Mouse (Mus musculus) granulocyte monocyte progenitor cell, adult 5-6 weeks (primary cell): ENCODE measurements around the gene Serinc3. TPM values are rescaled to one million over a fixed set of nuclear protein-coding genes. Genes with fewer than 3 reads are reported as not detected.

Source experiments
- ATAC-seq: replicated peaks from 2 replicates; pipeline ENCODE4 v1.8.0; 2016; ENCODE audit warnings: mild to moderate bottlenecking, moderate TSS enrichment, inconsistent platforms; ENCODE audit not compliant: poor library complexity, severe bottlenecking
- total RNA-seq, 2 experiments: library from RNA; stranded (forward) in 1 of 2; stranded (reverse) in 1 of 2; fragments of 200-712, 200-1000 nt in 1 of 2; fragments of >200 nt in 1 of 2; fragmentation: Nextera tagmentation in 1 of 2; gene quantifications; 2 replicates each; pipeline ENCODE4 v1.2.3; 2014 to 2017

Serinc3 gene
- total RNA-seq, 2 experiments from 2014 or later, result 503 to 505 TPM

- peak; percentile 40 for ATAC-seq
Observed at GRCm38 (mm10) chr2:163599226-163599625, 45.7 kb downstream of the Serinc3 start.

DNA sequence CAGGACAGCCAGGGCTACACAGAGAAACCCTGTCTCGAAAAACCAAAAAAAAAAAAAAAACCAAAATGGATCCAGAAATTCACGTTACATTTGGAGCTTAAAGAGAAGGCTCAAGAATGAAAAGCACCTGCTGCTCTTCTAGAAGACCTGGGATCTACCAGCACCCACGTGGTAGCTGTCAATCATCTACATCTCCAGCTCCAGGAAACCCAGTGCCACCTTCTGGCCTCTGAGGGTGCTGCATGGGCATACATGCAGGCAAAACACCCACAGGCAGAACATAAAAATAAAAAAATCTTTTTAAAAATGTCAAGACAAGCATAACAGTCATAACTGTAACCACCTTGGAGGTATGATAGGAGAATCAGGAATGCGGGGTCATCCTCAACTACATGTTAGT, 47.3 kb downstream of the Serinc3 start:
- ATAC-seq, result peak; percentile 48

DNA sequence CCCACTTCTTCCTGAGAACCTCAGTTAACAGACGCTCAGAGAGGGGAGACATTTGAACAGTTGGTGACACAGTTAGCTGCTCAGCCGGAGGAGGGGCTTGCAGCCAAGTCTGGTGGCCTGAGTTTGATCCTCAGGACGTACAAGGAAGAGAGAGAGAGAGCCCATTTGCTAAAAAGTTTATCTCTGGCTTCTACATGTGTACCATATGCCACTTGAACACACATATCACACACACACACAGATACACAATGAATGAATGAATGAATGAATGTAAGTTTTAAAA, 48.1 kb downstream of the Serinc3 start:
- no peak for ATAC-seq

DNA sequence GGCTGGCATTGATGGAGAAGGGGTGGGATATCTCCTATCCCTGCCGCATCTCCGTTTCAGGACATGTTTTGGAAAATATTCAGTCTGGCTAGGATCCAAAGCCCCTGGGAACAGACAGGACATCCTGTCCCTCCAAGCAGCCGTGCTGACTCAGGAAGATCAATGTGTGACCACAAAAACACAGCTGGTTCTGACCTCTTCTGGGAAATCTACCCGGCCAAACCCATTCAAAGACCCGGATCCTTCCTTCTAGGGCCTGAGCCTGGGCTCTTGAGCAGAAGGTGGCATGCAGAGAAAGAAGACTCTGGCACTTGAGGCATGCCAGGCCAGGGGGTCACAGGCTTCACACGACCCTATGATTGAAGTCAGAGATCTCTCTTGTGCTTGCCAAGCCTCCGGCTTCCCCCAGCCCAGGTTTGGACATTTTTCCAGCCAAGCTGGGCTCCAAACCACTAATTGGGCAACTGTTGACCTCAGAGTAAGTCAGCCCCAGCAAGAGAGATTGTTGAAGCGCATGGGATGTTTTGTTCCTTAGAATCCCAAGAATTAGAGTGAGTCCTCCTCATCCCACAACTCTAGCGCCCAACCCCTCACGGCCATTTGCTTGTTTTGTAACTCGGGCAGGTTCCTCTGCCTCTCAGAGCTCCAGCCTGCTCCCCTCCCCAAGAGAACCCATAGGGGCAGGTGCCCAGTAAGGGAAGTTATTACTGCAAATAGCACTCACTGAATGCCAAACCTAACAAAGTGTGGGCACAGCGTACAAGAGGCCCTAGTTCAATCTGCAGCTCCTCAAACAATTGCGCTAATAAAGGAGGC, 48.7 kb downstream of the Serinc3 start:
- peak; percentile 44 for ATAC-seq

DNA sequence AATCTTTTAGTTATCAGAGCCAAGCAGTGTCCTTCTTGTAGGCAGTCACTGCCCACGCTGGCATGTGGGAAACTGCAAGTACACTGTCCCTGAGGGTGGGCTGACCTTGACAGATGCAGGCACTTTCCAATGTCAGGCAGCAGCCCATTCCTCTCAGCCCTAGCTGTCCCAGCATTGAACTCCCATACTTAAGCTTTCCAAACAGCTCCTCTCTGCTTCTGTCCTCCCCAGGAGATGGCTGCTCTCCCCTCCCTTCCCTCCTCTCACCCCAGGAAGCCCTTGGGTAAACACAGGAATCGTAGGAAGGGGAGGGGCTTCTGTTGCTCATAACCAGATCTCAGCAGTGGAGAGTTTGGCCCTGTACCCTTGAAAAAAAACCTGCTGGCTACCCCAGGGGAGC, 49.8 kb downstream of the Serinc3 start:
- ATAC-seq, result no peak

DNA sequence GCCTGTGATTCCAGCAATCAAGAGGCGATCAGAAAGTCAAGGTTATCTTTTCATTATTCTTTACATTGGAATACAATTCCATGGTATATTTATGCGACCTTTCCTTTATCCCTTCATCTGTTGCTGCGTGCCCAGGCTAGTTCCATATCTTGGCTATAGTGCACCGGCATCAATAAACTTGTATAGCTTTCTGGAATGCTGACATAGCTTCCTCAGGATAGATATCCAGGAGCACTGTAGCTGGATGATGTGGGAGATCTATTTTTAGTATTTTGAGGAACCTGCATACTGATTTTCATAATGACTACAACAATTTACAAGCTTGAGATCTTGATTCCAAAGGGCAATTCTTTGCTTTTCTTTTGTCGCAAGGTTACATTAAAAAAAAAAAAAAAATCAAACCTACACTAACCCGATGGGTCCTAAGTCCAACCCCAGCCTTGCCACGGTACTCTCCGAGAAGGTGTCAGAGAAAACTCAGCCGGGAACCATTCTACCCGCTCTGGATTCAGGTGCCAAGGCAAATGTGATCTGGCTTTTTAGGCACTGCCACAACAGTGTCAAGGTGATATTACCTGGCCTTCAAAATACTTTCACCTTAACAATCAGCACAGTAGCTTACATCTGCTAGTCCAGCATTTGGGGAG, 51.2 kb downstream of the Serinc3 start:
- no peak for ATAC-seq

DNA sequence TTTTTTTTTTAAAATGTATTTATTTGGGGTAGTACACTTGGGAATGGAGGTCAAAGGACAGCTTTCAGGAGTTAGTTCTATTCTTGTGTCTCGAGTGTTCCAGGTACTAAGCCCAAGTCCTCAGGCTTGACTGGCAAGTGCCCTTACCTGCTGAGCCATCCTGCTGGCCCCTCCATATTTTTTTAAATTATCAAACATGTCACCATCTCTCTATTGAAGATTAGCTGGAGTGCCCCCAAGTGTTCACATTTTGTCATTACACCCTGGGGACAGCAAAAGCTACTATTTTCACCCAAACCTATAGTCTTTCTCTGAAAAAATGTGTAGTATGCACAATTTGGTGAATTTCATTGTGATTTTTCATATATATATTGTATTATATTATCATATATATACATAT, 52.8 kb downstream of the Serinc3 start:
- ATAC-seq, result 0 out of 2 replicates have a peak, but pooled peaks have one; percentile 15

DNA sequence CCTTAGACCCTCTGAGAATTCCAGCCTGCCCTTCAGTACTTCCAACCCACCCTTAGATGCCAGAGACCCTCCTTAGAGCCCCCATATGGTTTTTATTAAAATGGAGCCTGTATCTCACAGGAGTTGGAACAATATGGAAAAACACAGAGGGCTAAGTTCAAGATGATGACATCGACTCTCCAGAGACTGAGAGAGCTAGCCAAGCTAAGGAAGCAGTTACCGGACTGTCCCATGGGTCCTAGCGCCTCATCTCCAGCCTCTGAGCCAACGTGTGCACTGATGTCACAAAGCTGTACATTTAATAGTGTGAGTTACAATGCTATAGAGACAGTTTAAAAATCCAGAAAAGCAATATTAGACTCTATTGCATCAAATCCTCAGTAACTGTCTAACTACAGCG, 53.9 kb downstream of the Serinc3 start:
- no peak for ATAC-seq

- ATAC-seq, result peak; percentile 79
Observed at GRCm38 (mm10) chr2:163590211-163590610, 54.7 kb downstream of the Serinc3 start.

DNA sequence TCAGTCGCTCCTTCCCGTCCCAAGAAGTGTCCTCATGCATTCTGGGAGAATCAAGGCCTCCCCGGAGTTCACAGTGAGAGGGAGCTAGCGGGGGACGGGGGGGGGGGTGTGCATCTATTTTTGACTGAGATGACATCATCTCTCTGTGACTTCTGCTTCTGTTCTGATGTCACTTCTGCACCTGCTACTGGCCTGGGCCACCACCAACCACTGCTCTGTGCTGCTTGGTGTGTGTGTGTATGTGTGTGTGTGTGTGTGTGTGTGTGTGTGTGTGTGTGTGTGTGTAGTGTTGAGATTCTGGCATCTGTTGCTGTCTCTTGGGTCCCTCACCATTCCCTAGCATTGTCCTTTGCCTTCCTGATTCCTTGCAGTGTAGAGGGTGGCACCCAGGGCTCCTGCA, 57.4 kb downstream of the Serinc3 start:
- ATAC-seq, result peak; percentile 55

- peak; percentile 44 for ATAC-seq
Observed at GRCm38 (mm10) chr2:163586384-163587261, 58.3 kb downstream of the Serinc3 start.

- ATAC-seq, result no peak
Observed at GRCm38 (mm10) chr2:163584088-163584426, 60.9 kb downstream of the Serinc3 start.

DNA sequence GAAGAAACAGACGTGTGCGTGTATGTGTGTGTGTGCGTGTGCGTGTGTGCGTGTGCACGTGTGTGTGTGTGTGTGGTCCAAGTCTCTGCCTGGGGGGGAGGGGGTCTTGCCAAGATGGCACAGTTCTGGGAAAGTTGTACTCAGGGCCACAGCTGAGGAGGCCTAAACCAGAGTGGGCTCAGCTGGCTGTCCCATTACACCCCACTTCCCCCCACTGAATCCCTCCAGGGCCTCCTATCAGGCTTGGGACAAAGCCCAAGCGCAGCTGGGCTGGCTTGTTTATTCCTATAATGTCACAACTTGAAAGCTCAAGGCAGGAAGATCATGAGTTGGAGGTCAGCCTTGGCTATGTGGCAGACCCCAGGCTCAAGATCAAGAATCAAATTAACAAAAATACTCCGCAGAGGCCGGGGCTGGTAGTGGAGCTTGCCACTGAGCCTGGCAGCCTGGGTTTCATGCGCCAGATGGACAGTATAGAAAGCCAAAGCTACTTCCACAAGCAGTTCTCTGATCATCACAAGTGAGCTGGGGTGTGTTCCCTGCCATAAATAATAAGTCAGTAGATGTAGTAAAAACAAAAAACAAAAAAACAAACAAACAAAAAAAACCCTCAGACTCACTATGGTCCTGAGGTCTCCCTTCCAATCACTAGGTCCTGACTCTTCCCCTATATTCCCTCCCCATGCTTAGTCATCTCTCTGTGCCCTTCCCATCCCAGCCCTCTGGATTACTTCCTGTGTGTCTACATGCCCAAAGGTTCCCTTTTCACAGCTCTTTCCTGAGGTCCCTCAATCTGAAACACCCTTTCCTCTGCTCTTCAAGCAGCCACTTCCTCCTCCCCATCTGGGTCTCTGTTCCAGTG, 61.5 kb downstream of the Serinc3 start:
- ATAC-seq, result peak; percentile 40

DNA sequence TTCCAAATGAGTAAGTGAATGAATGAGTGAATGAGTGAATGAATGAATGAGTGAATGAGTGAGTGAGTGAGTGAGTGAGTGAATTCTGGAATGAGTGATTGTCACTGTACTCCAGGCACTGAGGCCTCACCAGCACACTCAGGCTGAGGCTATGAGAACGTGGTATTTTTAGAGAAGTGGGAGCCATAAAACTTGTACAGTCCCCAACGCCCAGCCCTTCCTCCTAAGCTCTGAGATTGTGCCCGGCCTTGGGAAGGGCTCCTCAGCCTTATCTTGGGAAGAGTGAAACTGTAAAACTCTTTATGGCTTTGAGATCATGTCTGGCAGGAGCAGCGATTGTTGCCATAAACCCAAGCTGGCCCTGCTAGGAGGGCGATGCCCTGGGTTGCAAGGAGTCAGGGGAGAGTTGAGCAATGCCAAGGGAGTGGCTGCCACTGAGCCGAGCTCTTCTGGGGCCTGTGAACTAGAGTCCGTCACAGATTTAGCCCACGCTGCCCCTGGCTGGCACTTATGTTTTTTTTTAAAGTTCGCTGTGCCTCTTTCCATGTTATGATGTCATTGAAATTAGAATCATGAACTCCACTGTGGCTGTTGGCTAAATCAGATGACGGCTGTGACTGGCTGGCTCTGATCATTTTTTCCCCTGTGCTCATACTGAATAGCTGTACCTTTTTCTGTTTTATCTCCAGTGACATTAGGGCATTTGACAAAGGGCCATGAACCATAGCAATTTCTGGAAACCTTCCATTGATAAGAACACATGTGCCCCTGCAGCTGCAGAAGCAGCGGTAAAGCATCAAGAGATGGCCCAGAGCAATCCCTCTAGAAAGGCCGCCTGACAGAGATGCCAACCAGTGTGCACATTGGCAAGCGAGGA, 64.6 kb downstream of the Serinc3 start:
- ATAC-seq, result peak; percentile 83

GRCm38 (mm10) chr2:163577986-163578385, 66.9 kb downstream of the Serinc3 start:
- no peak for ATAC-seq

- no peak; the same call in none of the 2 replicates for ATAC-seq
Observed at GRCm38 (mm10) chr2:163575248-163575647, 69.7 kb downstream of the Serinc3 start.

- ATAC-seq, result no peak
Observed at GRCm38 (mm10) chr2:163574321-163574720, 70.6 kb downstream of the Serinc3 start.
